Mouse (Mus musculus): ENCODE data around the gene Cd3eap. TPM values are rescaled to one million over a fixed set of nuclear protein-coding genes. Genes with fewer than 3 reads are reported as not detected.

Cd3eap gene
- polyA plus RNA-seq, 1 experiment from 2014 or later, result 16.4 TPM

- ATAC-seq (ENCODE audit: low FRiP score, low TSS enrichment), result no peak
- DNase-seq, result no peak
- Histone ChIP-seq H3K27me3 (ENCODE audit: control insufficient read depth, insufficient read depth, low read length) (no peaks in the 10 kb centered on the region), H3K4me3 (replicated peaks; ENCODE audit: low read depth, low read length) (no peak overlapping the region), H3K4me1 (ENCODE audit: control insufficient read depth, insufficient read depth, low read length) (peaks cover 17% of the 10 kb centered on the region), H3K36me3 (ENCODE audit: control insufficient read depth, insufficient read depth, low read length) (no peaks in the 10 kb centered on the region), H3K9ac (replicated peaks; ENCODE audit: low read length) (no peak overlapping the region), H3K9me3 (ENCODE audit: control insufficient read depth, low read length) (no peaks in the 10 kb centered on the region), H3K4me2 (ENCODE audit: low read length) (no peak overlapping the region), H3K27ac (replicated peaks; ENCODE audit: low read depth, low read length) (no peak overlapping the region)
- WGBS, result 63% methylated on average over 9 of the region's 9 CpGs
Measured at GRCm38 (mm10) chr7:19322489-19322888, 36.8 kb downstream of the Cd3eap start.

- DNase-seq (no peak), ATAC-seq (ENCODE audit: low FRiP score, low TSS enrichment) (no peak)
- no peak overlapping the region for H3K27ac ChIP-seq (replicated peaks; ENCODE audit: low read depth, low read length)
- no peak overlapping the region for H3K4me3 ChIP-seq (replicated peaks; ENCODE audit: low read depth, low read length)
- 70% methylated on average over 5 of the region's 5 CpGs for WGBS
- H3K4me2 ChIP-seq (ENCODE audit: low read length), result no peak overlapping the region
- H3K9me3 ChIP-seq (ENCODE audit: control insufficient read depth, low read length), result no peaks in the 10 kb centered on the region
- peaks cover 11% of the 10 kb centered on the region for H3K4me1 ChIP-seq (ENCODE audit: control insufficient read depth, insufficient read depth, low read length)
- no peak overlapping the region for H3K9ac ChIP-seq (replicated peaks; ENCODE audit: low read length)
- H3K36me3 ChIP-seq (ENCODE audit: control insufficient read depth, insufficient read depth, low read length), result no peaks in the 10 kb centered on the region
- no peaks in the 10 kb centered on the region for H3K27me3 ChIP-seq (ENCODE audit: control insufficient read depth, insufficient read depth, low read length)
Measured at GRCm38 (mm10) chr7:19321464-19321863, 37.8 kb downstream of the Cd3eap start.

- Histone ChIP-seq H3K36me3 (ENCODE audit: control insufficient read depth, insufficient read depth, low read length) (no peaks in the 10 kb centered on the region), H3K9ac (replicated peaks; ENCODE audit: low read length) (peak overlapping the region; percentile 21; the same call in 1 of the 2 replicates), H3K4me3 (replicated peaks; ENCODE audit: low read depth, low read length) (peak overlapping the region; percentile 42), H3K4me1 (ENCODE audit: control insufficient read depth, insufficient read depth, low read length) (peaks cover 9% of the 10 kb centered on the region), H3K4me2 (ENCODE audit: low read length) (peak overlapping the region; percentile 59), H3K27me3 (ENCODE audit: control insufficient read depth, insufficient read depth, low read length) (no peaks in the 10 kb centered on the region), H3K9me3 (ENCODE audit: control insufficient read depth, low read length) (no peaks in the 10 kb centered on the region), H3K27ac (replicated peaks; ENCODE audit: low read depth, low read length) (no peak overlapping the region)
- 40% methylated on average over 7 of the region's 7 CpGs for WGBS
- no peak for DNase-seq
- no peak for ATAC-seq (ENCODE audit: low FRiP score, low TSS enrichment)
Measured at GRCm38 (mm10) chr7:19320637-19321036, 38.6 kb downstream of the Cd3eap start.

- peak; percentile 96 for ATAC-seq (ENCODE audit: low FRiP score, low TSS enrichment)
- under 1% methylated on average over 41 of the region's 41 CpGs for WGBS
- H3K9ac ChIP-seq (replicated peaks; ENCODE audit: low read length), result peak overlapping the region; percentile 40
- no peaks in the 10 kb centered on the region for H3K9me3 ChIP-seq (ENCODE audit: control insufficient read depth, low read length)
- no peaks in the 10 kb centered on the region for H3K36me3 ChIP-seq (ENCODE audit: control insufficient read depth, insufficient read depth, low read length)
- peak; percentile 99 for DNase-seq
- peak overlapping the region; percentile 59 for H3K4me2 ChIP-seq (ENCODE audit: low read length)
- H3K27ac ChIP-seq (replicated peaks; ENCODE audit: low read depth, low read length), result peak overlapping the region; percentile 16; the same call in 1 of the 2 replicates
- H3K4me3 ChIP-seq (replicated peaks; ENCODE audit: low read depth, low read length), result peak overlapping the region; percentile 42
- H3K27me3 ChIP-seq (ENCODE audit: control insufficient read depth, insufficient read depth, low read length), result no peaks in the 10 kb centered on the region
- peaks cover 9% of the 10 kb centered on the region for H3K4me1 ChIP-seq (ENCODE audit: control insufficient read depth, insufficient read depth, low read length)
Measured at GRCm38 (mm10) chr7:19319906-19320305, 39.4 kb downstream of the Cd3eap start.

GRCm38 (mm10) chr7:19319458-19319857, 39.8 kb downstream of the Cd3eap start:
- 12% methylated on average over 9 of the region's 9 CpGs for WGBS
- ATAC-seq (ENCODE audit: low FRiP score, low TSS enrichment), result peak; percentile 41
- Histone ChIP-seq H3K9me3 (ENCODE audit: control insufficient read depth, low read length) (no peaks in the 10 kb centered on the region), H3K4me3 (replicated peaks; ENCODE audit: low read depth, low read length) (peak overlapping the region; percentile 42), H3K4me1 (ENCODE audit: control insufficient read depth, insufficient read depth, low read length) (peaks cover 9% of the 10 kb centered on the region), H3K27me3 (ENCODE audit: control insufficient read depth, insufficient read depth, low read length) (no peaks in the 10 kb centered on the region), H3K9ac (replicated peaks; ENCODE audit: low read length) (peak overlapping the region; percentile 40), H3K27ac (replicated peaks; ENCODE audit: low read depth, low read length) (peak overlapping the region; percentile 16; the same call in 1 of the 2 replicates), H3K36me3 (ENCODE audit: control insufficient read depth, insufficient read depth, low read length) (no peaks in the 10 kb centered on the region), H3K4me2 (ENCODE audit: low read length) (peak overlapping the region; percentile 59)
- peak; percentile 20 for DNase-seq

GRCm38 (mm10) chr7:19318676-19319075, 40.6 kb downstream of the Cd3eap start:
- H3K4me3 ChIP-seq (replicated peaks; ENCODE audit: low read depth, low read length), result no peak overlapping the region
- H3K4me2 ChIP-seq (ENCODE audit: low read length), result no peak overlapping the region
- ATAC-seq (ENCODE audit: low FRiP score, low TSS enrichment) (no peak), DNase-seq (no peak)
- H3K36me3 ChIP-seq (ENCODE audit: control insufficient read depth, insufficient read depth, low read length), result no peaks in the 10 kb centered on the region
- H3K9me3 ChIP-seq (ENCODE audit: control insufficient read depth, low read length), result no peaks in the 10 kb centered on the region
- peaks cover 9% of the 10 kb centered on the region for H3K4me1 ChIP-seq (ENCODE audit: control insufficient read depth, insufficient read depth, low read length)
- H3K27me3 ChIP-seq (ENCODE audit: control insufficient read depth, insufficient read depth, low read length), result no peaks in the 10 kb centered on the region
- no peak overlapping the region for H3K27ac ChIP-seq (replicated peaks; ENCODE audit: low read depth, low read length)
- WGBS, result 83% methylated on average over 7 of the region's 7 CpGs
- no peak overlapping the region for H3K9ac ChIP-seq (replicated peaks; ENCODE audit: low read length)

GRCm38 (mm10) chr7:19318201-19318600, 41.1 kb downstream of the Cd3eap start:
- ATAC-seq (ENCODE audit: low FRiP score, low TSS enrichment), result no peak
- Histone ChIP-seq H3K4me3 (replicated peaks; ENCODE audit: low read depth, low read length) (no peak overlapping the region), H3K4me1 (ENCODE audit: control insufficient read depth, insufficient read depth, low read length) (peaks cover 9% of the 10 kb centered on the region), H3K4me2 (ENCODE audit: low read length) (no peak overlapping the region), H3K27ac (replicated peaks; ENCODE audit: low read depth, low read length) (no peak overlapping the region), H3K36me3 (ENCODE audit: control insufficient read depth, insufficient read depth, low read length) (no peaks in the 10 kb centered on the region), H3K9ac (replicated peaks; ENCODE audit: low read length) (no peak overlapping the region), H3K9me3 (ENCODE audit: control insufficient read depth, low read length) (no peaks in the 10 kb centered on the region), H3K27me3 (ENCODE audit: control insufficient read depth, insufficient read depth, low read length) (no peaks in the 10 kb centered on the region)
- no peak for DNase-seq
- WGBS, result 74% methylated on average over 2 of the region's 2 CpGs

GRCm38 (mm10) chr7:19316451-19317161, 42.7 kb downstream of the Cd3eap start:
- H3K27ac ChIP-seq (replicated peaks; ENCODE audit: low read depth, low read length), result no peak overlapping the region
- H3K4me2 ChIP-seq (ENCODE audit: low read length), result no peak overlapping the region
- H3K4me1 ChIP-seq (ENCODE audit: control insufficient read depth, insufficient read depth, low read length), result peaks cover 9% of the 10 kb centered on the region
- H3K36me3 ChIP-seq (ENCODE audit: control insufficient read depth, insufficient read depth, low read length), result no peaks in the 10 kb centered on the region
- H3K9me3 ChIP-seq (ENCODE audit: control insufficient read depth, low read length), result no peaks in the 10 kb centered on the region
- no peak overlapping the region for H3K4me3 ChIP-seq (replicated peaks; ENCODE audit: low read depth, low read length)
- H3K9ac ChIP-seq (replicated peaks; ENCODE audit: low read length), result no peak overlapping the region
- no peak for ATAC-seq (ENCODE audit: low FRiP score, low TSS enrichment)
- no peaks in the 10 kb centered on the region for H3K27me3 ChIP-seq (ENCODE audit: control insufficient read depth, insufficient read depth, low read length)
- 38% methylated on average over 14 of the region's 14 CpGs for WGBS
- no peak for DNase-seq

GRCm38 (mm10) chr7:19314033-19314432, 45.2 kb downstream of the Cd3eap start:
- Histone ChIP-seq H3K4me1 (ENCODE audit: control insufficient read depth, insufficient read depth, low read length) (peaks cover 12% of the 10 kb centered on the region), H3K4me3 (replicated peaks; ENCODE audit: low read depth, low read length) (no peak overlapping the region), H3K36me3 (ENCODE audit: control insufficient read depth, insufficient read depth, low read length) (no peaks in the 10 kb centered on the region), H3K9ac (replicated peaks; ENCODE audit: low read length) (no peak overlapping the region), H3K4me2 (ENCODE audit: low read length) (no peak overlapping the region), H3K9me3 (ENCODE audit: control insufficient read depth, low read length) (no peaks in the 10 kb centered on the region), H3K27ac (replicated peaks; ENCODE audit: low read depth, low read length) (no peak overlapping the region), H3K27me3 (ENCODE audit: control insufficient read depth, insufficient read depth, low read length) (no peaks in the 10 kb centered on the region)
- 59% methylated on average over 5 of the region's 5 CpGs for WGBS
- ATAC-seq (ENCODE audit: low FRiP score, low TSS enrichment) (no peak), DNase-seq (no peak)
